Mouse (Mus musculus) heart, embryonic 14.5 days (tissue): Measurements from ENCODE around the gene Fam187b. TPM values are rescaled to one million over a fixed set of nuclear protein-coding genes. Genes with fewer than 3 reads are reported as not detected.

Experiments
- ATAC-seq: fragments of 200-750 bp; cut with Nextera tagmentation; 2 replicates; pipeline ENCODE4 v1.8.0; 2017; ENCODE audit warnings: low read depth, moderate TSS enrichment; ENCODE audit not compliant: insufficient number of reproducible peaks, insufficient read depth, low FRiP score
- H3K27ac ChIP-seq, 2 experiments: fragments of 200-500 bp in 1 of 2; fragments of 300-500 bp in 1 of 2; sonication (generic) in 1 of 2; replicated peaks in 1 of 2; 2 replicates each; pipeline ENCODE4 v1.5.1; 2012 to 2014; ENCODE audit warnings: low read depth in 2 of 2, low read length in 2 of 2, control low read depth in 1 of 2, mild to moderate bottlenecking in 1 of 2, mixed read lengths in 1 of 2; ENCODE audit not compliant: control insufficient read depth in 1 of 2, insufficient read depth in 1 of 2
- H3K27me3 ChIP-seq: fragments of 300-500 bp; sonication (generic); 2 replicates; pipeline ENCODE4 v1.6.1; 2014; ENCODE audit warnings: mild to moderate bottlenecking, low read length, control low read depth; ENCODE audit not compliant: control insufficient read depth, insufficient read depth
- H3K36me3 ChIP-seq: fragments of 300-500 bp; sonication (generic); 2 replicates; pipeline ENCODE4 v1.6.1; 2014; ENCODE audit warnings: mild to moderate bottlenecking, control low read depth, low read length, mixed read lengths; ENCODE audit not compliant: control insufficient read depth, insufficient read depth
- H3K4me1 ChIP-seq, 2 experiments: fragments of 200-500 bp in 1 of 2; fragments of 300-500 bp in 1 of 2; sonication (generic) in 1 of 2; 2 replicates each; pipeline ENCODE4 v1.6.1; 2012 to 2014; ENCODE audit warnings: low read length in 2 of 2, control low read depth in 1 of 2, mixed read lengths in 1 of 2; ENCODE audit not compliant: control insufficient read depth in 2 of 2, insufficient read depth in 2 of 2
- H3K4me2 ChIP-seq: fragments of 300-500 bp; sonication (generic); 2 replicates; pipeline ENCODE4 v1.6.1; 2014; ENCODE audit warnings: mild to moderate bottlenecking, low read length
- H3K4me3 ChIP-seq, 2 experiments: fragments of 200-500 bp in 1 of 2; fragments of 300-500 bp in 1 of 2; sonication (generic) in 1 of 2; 2 replicates each; pipeline ENCODE4 v1.5.1; 2012 to 2014; ENCODE audit warnings: low read length in 2 of 2, mild to moderate bottlenecking in 2 of 2, control low read depth in 1 of 2, low read depth in 1 of 2, moderate library complexity in 1 of 2; ENCODE audit not compliant: control insufficient read depth in 1 of 2, insufficient read depth in 1 of 2
- H3K9ac ChIP-seq: fragments of 300-500 bp; sonication (generic); 2 replicates; pipeline ENCODE4 v1.6.1; 2014; ENCODE audit warnings: mild to moderate bottlenecking, low read length
- H3K9me3 ChIP-seq: fragments of 300-500 bp; sonication (generic); 2 replicates; pipeline ENCODE4 v1.6.1; 2016; ENCODE audit warnings: low read length, control low read depth; ENCODE audit not compliant: control insufficient read depth
- WGBS: fragments of 180-500 bp; shearing (Covaris S2); extraction: QIAGEN DNeasy Blood & Tissue Kit; methylation state at CpG from one replicate; pipeline ENCODE4 v1.1.7; 2014; 5-methylcytosine and 5-hydroxymethylcytosine counted together
- polyA plus RNA-seq: library from polyadenylated mRNA; unstranded; fragments of >200 nt; fragmentation: Nextera tagmentation; extraction: Ambion mirVana; gene quantifications from 2 replicates; pipeline ENCODE4 v1.2.1, GENCODE M21; 2014

The Fam187b gene
- polyA plus RNA-seq, 1 experiment from 2014 or later: 0.30 TPM

DNA sequence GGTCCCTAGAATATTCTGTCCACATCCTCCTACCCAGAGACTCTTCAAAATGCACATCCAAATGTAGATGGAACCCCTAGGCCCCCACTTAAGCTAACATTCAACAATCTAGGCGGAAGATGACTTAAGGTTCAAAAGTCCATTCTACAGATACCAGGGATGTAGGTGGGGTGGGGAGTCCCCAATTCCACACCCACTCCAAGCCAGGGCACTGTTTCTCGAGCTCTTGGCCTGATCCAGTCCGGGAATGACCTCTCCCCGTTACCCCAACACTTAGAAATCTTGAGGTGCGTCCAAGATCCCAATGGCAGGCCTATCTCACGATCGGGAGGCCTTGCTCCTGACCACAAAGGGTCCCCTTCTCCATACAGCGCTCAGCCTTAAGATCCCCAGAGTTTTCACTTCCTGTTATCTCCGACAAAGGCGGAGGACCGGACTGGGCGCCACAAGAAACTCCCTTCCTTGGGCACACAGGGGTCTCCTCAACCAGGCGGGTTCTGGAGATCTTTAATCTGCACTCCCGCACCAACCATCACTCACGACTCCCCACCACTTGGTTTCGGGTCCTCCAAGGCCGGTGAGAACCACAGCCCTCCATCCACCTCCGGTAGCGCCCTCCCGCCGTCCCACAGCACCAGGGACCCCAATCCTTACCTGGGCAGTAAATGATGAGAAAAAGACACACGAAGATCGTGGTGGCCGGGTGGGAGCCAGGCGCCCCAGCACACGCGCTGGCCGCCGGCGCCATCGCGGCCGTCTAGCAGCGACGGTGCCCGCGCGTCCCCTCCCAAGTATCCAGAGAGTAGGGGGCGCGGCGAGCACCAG is 952 bp upstream of the Fam187b start:
- H3K4me3 ChIP-seq: peak overlapping the region; percentile 40 to 44

GRCm38 (mm10) chr7:30973251-30973500 is 414 bp upstream of the Fam187b start, which contains the start of gene Lsr:
TSS of gene Lsr (minus strand) at chr7:30973464.
- H3K4me3 ChIP-seq: peak within 1 kb of the TSS; percentile 40 to 44
- no peaks in the 10 kb centered on the region for H3K36me3 ChIP-seq
- no peak for ATAC-seq
- peak within 1 kb of the TSS; percentile 56 for H3K9ac ChIP-seq
- H3K27me3 ChIP-seq: peaks cover 22% of the 10 kb centered on the region
- H3K4me1 ChIP-seq: peaks cover 9 to 10% of the 10 kb centered on the region in 2 experiments; a peak in 2 of 4 replicates
- no peaks in the 10 kb centered on the region for H3K9me3 ChIP-seq
- H3K27ac ChIP-seq: no peak within 1 kb of the TSS
- 2% methylated on average over 18 of the region's 19 CpGs for WGBS
- peak within 1 kb of the TSS; percentile 83 for H3K4me2 ChIP-seq

More for the DNA sequence above, 952 bp upstream of the Fam187b start:
- WGBS: 7% methylated on average over 41 of the region's 41 CpGs
- H3K9ac ChIP-seq: peak overlapping the region; percentile 56
- no peaks in the 10 kb centered on the region for H3K9me3 ChIP-seq
- peaks cover 22% of the 10 kb centered on the region for H3K27me3 ChIP-seq
- ATAC-seq: no peak
- H3K4me1 ChIP-seq: peaks cover 9 to 10% of the 10 kb centered on the region in 2 experiments; a peak in 2 of 4 replicates
- H3K4me2 ChIP-seq: peak overlapping the region; percentile 83
- H3K36me3 ChIP-seq: no peaks in the 10 kb centered on the region
- no peak overlapping the region for H3K27ac ChIP-seq

GRCm38 (mm10) chr7:30981703-30982102 is 8.1 kb downstream of the Fam187b start:
- Histone ChIP-seq H3K4me3 (no peak overlapping the region), H3K9ac (no peak overlapping the region), H3K4me2 (no peak overlapping the region), H3K27me3 (no peaks in the 10 kb centered on the region), H3K36me3 (no peaks in the 10 kb centered on the region), H3K9me3 (0 out of 2 replicates have a peak, but pooled peaks cover 5% of the 10 kb centered on the region), H3K27ac (no peak overlapping the region), H3K4me1 (no peaks in the 10 kb centered on the region)
- ATAC-seq: no peak
- WGBS: 80% methylated on average over 4 of the region's 4 CpGs

DNA sequence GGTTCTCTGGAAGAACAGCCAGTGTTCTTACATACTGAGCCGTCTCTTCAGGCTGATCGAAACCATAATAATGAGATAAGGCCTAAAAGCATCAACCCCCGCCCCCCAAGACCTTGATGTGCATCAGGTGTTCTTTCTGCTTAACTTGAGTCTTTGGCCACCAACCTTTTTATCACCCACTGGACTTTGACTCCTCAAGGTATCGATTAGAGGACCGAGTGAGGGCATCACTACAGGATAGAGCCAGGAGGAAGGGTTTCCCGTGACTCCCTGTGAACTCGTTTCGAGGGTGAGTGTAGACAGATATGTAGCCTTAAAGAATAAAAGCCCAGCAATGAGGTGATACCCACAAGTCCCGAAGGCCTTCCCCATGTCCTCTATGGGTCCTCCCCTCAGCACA is 11.8 kb downstream of the Fam187b start:
- H3K27me3 ChIP-seq: no peaks in the 10 kb centered on the region
- WGBS: 80% methylated on average over 9 of the region's 9 CpGs
- no peak overlapping the region for H3K4me3 ChIP-seq
- no peak overlapping the region for H3K4me2 ChIP-seq
- 0 out of 2 replicates have a peak, but pooled peaks cover 3% of the 10 kb centered on the region for H3K9me3 ChIP-seq
- no peaks in the 10 kb centered on the region for H3K36me3 ChIP-seq
- ATAC-seq: no peak
- no peaks in the 10 kb centered on the region for H3K4me1 ChIP-seq
- H3K27ac ChIP-seq: no peak overlapping the region
- H3K9ac ChIP-seq: no peak overlapping the region

GRCm38 (mm10) chr7:30988519-30989162 is 15.1 kb downstream of the Fam187b start:
- 82% methylated on average over 4 of the region's 4 CpGs for WGBS

GRCm38 (mm10) chr7:30992148-30992547 is 18.6 kb downstream of the Fam187b start:
- Histone ChIP-seq H3K4me2 (no peak overlapping the region), H3K27ac (no peak overlapping the region), H3K4me1 (peaks cover 5 to 9% of the 10 kb centered on the region in 2 experiments; a peak in 3 of 4 replicates), H3K9ac (no peak overlapping the region), H3K27me3 (no peaks in the 10 kb centered on the region), H3K36me3 (no peaks in the 10 kb centered on the region), H3K4me3 (no peak overlapping the region), H3K9me3 (peaks cover 8% of the 10 kb centered on the region; the same call in 1 of the 2 replicates)
- WGBS: 55% methylated on average over 5 of the region's 5 CpGs
- no peak for ATAC-seq

More at GRCm38 (mm10) chr7:30988519-30989162, 15.1 kb downstream of the Fam187b start:
- ATAC-seq: no peak
- no peak overlapping the region for H3K4me2 ChIP-seq
- no peaks in the 10 kb centered on the region for H3K36me3 ChIP-seq
- no peak overlapping the region for H3K27ac ChIP-seq
- H3K27me3 ChIP-seq: no peaks in the 10 kb centered on the region
- H3K9me3 ChIP-seq: no peaks in the 10 kb centered on the region
- H3K4me3 ChIP-seq: no peak overlapping the region
- H3K4me1 ChIP-seq: peaks cover 5 to 9% of the 10 kb centered on the region in 2 experiments; a peak in 3 of 4 replicates
- no peak overlapping the region for H3K9ac ChIP-seq

- Histone ChIP-seq H3K4me2 (no peak overlapping the region), H3K4me3 (no peak overlapping the region), H3K36me3 (no peaks in the 10 kb centered on the region), H3K9ac (no peak overlapping the region), H3K4me1 (peaks cover 5 to 9% of the 10 kb centered on the region in 2 experiments; a peak in 3 of 4 replicates), H3K27me3 (no peaks in the 10 kb centered on the region), H3K9me3 (peaks cover 8% of the 10 kb centered on the region; the same call in 1 of the 2 replicates), H3K27ac (no peak overlapping the region)
- 87% methylated on average over 5 of the region's 5 CpGs for WGBS
- no peak for ATAC-seq
Measured at GRCm38 (mm10) chr7:30993986-30994385, 20.4 kb downstream of the Fam187b start.
